Mouse (Mus musculus) c-Kit-positive CD71-positive TER-119-positive erythroid progenitor cells, embryonic 14.5 days (primary cell): ENCODE measurements around the gene Cdc34.
"Not testable (repeated sequence)": the region's sequence is repeated elsewhere in the genome, so short reads cannot be mapped to it uniquely, and the experiment has no call there.

Experiments used
- DNase-seq: peaks from one replicate; pipeline ENCODE4 v3.0.0-alpha.2; 2013; ENCODE audit warnings: low spot score

Gene Cdc34

GRCm38 (mm10) chr10:79696129-79696651 lies 14.2 kb downstream of the Cdc34 start:
- no peak for DNase-seq

DNA sequence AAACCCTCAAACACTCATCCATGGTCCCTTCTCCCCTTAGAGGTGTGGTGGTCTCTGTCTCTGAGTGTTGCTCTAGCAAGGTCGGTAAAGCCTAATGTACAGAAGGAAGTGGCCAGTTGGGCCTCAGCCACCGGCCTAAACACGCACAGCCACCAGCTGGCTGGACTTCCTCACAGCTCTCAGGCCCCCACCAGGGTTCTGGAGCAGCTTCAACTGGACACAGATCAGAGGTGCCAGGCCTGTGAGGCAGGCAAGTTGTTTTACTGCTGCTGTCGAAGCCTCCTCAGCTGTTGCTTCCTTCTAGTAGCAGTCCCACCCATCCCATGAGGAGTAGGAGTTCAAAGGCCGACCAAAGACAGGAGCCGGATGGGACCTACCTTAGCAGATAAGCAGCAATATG lies 15.9 kb downstream of the Cdc34 start:
- no peak for DNase-seq

GRCm38 (mm10) chr10:79698459-79698858 lies 16.5 kb downstream of the Cdc34 start:
- DNase-seq, result no peak

DNA sequence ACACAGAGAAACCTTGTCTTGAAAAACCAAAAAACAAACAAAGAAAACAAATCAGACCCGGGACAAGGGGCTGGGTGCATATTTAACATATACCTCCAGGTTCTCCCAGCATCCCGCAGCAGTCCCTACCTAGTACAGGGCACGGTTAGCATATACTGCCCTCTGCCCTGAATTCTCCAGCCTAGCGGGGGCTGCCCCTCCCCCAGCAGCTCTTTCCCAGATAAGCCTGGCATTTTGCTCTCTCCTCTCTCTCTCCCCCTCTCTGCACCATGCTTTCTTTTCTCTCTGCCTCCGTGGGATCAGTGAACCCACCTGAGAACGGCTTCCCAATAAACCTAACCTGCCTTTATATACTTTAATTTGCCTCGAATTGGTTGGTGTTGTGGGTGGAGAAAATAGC lies 18.7 kb downstream of the Cdc34 start:
- no peak for DNase-seq

- DNase-seq, result no peak
Observed at GRCm38 (mm10) chr10:79701443-79702129, 19.6 kb downstream of the Cdc34 start.

GRCm38 (mm10) chr10:79702970-79703369 lies 21.0 kb downstream of the Cdc34 start:
- DNase-seq, result not testable (repeated sequence)

- DNase-seq, result no peak
Observed at GRCm38 (mm10) chr10:79703541-79703940, 21.5 kb downstream of the Cdc34 start.

DNA sequence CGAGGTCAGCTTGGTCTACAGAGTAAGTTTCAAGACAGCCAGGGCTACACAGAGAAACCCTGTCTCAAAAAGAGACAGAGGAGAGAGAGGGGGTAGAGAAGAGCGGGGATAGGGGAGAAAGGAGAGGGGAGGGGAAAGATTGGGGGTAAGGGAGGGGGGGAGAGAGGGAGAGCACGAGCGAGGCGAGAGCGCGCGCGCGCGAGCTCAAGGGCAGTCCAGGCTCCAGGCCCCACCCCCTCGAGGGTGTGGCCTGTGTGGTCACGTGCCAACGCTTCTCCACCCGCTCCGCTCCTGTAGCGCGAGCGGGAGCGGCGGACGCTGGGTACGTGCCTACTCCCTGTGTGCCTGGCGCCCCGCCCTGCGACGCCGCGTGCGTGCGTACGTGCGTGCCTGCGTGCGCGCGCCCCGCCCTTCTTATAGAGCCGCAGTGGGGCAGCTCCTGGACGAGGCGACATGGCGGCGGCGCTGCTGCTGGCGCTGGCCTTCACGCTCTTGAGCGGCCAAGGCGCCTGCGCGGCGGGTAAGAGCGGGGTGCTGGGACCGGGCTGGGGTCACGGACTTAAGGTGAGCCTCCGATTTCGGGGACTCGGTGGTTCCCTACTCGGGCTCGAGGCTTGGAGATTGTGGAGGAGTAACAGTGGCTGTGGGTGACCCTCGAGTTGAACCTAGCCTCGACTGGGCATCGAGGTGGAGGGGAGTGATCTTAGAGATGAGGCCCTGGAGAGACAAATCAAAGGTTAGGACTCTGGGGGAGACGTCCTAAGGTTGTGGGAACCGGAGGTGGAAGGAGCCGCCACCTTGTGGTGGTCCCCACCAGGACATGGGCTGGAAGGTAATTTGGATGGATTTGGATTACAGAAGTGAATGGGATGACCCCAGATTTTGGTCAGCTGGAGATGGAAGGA lies 22.3 kb downstream of the Cdc34 start, which contains the start of gene Bsg:
Gene Bsg (plus strand): TSS at position 427 of the 905 bp plus-strand sequence.
- peak; percentile 99 for DNase-seq

DNA sequence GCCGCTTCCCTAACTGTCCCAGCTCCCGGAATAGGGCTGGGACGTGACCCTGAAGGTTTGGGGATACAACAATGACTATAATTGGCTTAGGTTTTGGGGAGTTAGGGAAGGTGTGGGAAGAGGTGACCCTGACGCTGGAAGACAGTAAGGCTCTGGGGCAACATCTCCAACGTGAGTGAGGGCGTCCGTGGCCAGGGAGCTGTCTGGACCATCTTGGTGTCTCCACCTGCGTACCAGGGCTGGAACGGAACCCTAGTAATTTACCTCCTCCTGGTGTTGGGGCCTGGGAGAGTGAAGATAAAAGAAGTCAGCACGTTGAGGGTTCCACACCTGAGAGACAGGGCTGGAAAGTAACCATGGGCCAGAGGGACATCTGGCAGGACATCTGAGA lies 23.0 kb downstream of the Cdc34 start:
- DNase-seq, result no peak

GRCm38 (mm10) chr10:79705951-79706350 lies 24.0 kb downstream of the Cdc34 start:
- DNase-seq, result peak; percentile 91

DNA sequence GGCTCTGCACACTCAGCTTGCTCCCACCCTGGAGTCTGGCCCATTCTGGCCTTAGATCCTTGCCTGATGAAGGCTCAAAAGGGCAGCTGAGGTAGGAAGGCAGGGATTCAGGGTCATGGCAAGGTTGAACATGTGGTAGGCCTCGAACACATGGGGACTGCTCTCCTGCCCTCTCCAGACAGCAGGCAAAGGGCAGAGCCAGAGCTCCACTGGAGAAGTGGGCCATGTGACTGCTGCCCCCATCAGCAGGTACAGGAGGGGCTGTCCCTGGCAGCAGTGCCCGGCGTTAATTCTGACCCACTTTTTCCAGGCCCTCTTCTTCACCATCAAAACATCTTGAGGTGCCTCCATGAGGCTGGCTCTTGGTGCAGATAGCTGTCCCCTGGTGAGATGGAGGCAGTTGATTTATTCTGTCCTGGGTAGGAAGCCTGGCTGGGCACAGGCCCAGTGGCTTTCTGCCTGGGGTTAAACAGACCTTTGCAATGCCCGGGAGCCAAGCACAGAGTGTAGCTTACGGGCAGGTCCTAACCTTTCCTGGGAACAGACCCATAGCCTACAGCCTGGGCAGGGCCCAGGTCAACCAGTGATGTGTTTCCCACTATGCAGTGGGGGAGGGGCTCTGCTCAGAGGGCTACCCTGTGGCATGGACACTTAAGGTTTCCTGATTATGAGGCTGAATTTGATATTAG lies 24.6 kb downstream of the Cdc34 start:
- no peak for DNase-seq

GRCm38 (mm10) chr10:79707162-79707561 lies 25.2 kb downstream of the Cdc34 start:
- DNase-seq, result no peak

DNA sequence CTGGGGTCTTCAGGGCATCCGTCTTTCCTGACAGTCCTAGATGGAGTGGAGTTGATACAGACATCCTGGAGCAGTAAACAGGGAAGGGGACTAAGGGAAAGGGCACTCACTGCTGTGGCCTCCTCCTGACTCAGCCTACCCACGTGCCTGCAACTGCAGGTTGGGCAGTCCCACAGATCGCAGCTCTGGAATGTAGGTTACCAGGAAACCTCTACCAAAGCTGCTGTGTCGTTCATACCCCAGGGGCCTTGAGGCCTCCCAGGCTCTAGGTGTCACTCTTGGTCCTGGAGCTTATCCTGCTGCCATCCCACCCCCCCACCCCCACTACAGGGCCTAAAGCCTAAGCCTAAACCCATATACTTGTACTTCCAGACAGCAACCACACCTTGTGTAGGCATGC lies 25.8 kb downstream of the Cdc34 start:
- no peak for DNase-seq

- no peak for DNase-seq
Observed at GRCm38 (mm10) chr10:79708668-79709067, 26.7 kb downstream of the Cdc34 start.

DNA sequence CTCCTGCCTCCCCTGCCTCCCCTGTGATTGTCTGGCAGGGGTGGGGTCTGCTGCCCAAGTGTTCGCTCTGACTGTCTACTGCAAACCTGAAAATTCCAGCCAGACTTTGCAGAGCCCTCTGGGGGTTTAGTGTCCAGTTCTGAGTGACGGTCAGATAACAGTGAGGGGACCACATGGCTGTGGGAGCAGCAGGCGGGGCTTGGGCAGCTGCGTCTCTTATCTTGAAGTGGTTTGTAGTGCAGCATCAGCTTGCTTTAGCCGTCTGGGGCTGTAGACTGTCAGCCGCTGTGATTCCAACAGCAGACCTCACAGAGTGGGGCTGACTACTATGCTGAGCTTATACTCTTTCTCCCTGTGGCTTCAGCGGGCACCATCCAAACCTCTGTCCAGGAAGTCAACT lies 27.3 kb downstream of the Cdc34 start:
- DNase-seq, result no peak

GRCm38 (mm10) chr10:79712029-79712428 lies 30.0 kb downstream of the Cdc34 start:
- peak; percentile 68 for DNase-seq

DNA sequence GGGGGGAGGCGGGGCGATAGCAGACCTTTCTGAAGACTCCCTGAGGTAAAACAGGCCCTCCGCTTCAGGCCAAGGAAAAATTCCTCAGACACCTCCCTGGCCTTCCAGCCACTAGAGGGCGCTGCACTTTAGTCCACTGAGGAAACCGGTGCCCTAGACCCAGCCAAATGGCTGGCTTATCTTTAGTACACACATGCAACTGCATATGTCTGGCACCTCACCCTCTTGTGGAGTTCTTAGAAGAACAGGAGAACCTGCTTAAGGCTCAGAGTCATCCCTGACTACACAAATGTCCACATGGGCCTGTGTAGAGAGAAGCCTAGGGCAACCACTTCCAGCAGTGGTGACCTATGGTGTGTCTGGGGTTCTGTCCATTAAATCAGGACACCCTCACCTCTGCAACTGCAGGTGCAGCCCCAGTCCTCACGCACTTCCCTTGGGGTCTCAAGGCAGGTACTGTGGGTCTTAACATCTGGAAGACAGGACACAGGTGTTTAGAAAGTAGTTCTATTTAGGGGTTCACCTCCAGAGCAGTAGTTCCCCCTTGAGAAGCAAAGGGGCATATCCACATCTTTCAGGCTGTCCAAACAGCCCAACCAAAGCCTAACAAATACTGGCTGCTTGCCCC lies 30.6 kb downstream of the Cdc34 start:
- DNase-seq, result peak; percentile 99

DNA sequence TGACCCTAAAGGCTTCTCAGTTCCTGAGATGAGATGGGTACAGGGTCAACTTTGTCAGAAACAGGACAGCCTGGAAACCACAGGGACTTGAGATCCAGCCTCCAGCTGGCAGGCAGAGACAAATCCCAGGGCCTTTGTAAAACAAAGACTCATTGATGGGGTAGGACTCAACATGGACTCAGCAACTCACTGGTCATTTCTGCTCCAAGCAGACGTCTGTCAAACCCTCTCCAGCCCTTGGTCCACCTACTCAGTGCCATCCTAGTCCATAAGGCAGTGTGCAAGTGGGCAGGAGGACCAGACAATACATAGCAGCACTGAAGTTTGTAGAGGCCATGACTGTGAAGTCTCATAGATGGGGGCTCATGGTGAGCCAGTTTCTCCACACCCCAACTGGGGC lies 31.2 kb downstream of the Cdc34 start:
- DNase-seq, result no peak

GRCm38 (mm10) chr10:79714996-79715395 lies 33.0 kb downstream of the Cdc34 start:
- no peak for DNase-seq

GRCm38 (mm10) chr10:79716254-79716987 lies 34.4 kb downstream of the Cdc34 start, which contains the start of gene Hcn2:
Gene Hcn2 (plus strand): TSS chr10:79716634.
- no peak for DNase-seq

DNA sequence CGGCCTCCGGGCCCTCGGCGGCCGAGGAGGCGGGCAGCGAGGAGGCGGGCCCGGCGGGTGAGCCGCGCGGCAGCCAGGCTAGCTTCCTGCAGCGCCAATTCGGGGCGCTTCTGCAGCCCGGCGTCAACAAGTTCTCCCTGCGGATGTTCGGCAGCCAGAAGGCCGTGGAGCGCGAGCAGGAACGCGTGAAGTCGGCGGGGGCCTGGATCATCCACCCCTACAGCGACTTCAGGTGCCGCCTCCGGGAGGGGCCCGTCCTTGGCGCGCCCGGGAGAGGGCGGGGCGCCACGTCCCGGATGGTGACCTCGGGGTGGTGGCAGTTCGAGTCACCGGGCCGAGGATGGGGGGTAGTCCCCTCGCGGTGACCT lies 35.0 kb downstream of the Cdc34 start:
- no peak for DNase-seq
